8 mouse cellular contexts compared by ENCODE assay signal in genomic region chr3:95676745-95677419, GRCm38 (mm10). TPM values are rescaled to one million over a fixed set of nuclear protein-coding genes. Genes with fewer than 3 reads are reported as not detected.
DNase-seq lines count a peak whose midpoint lies in the region; ATAC-seq and TF ChIP-seq lines count a peak whose summit lies in the region.

No protein-coding gene starts in this region.

- TF ChIP-seq CTCF in MEL (IDR thresholded peaks at IDR 0.05 in 2 of 3, conservative IDR thresholded peaks at IDR 0.05 in 1 of 3; ENCODE audit: control insufficient read depth in 1 of 3, insufficient read depth in 1 of 3, low read depth in 2 of 3, low read length in 3 of 3, poor library complexity in 1 of 3, severe bottlenecking in 1 of 3) = peak in 2 of 3 experiments; percentile 97 to 100; a peak in 4 of 6 replicates

- H3K9ac ChIP-seq in MEL (ENCODE audit: control insufficient read depth, low read depth, low read length, poor library complexity, severe bottlenecking) = peak overlapping the region; percentile 8; the same call in 1 of the 2 replicates

- H3K79me2 ChIP-seq in MEL (ENCODE audit: control insufficient read depth, insufficient read depth, low read length, poor library complexity) = peaks cover 13% of the 10 kb centered on the region

- H3K27ac ChIP-seq in MEL (ENCODE audit: control insufficient read depth, low read depth, low read length) = peak overlapping the region; percentile 2; the same call in 1 of the 2 replicates
- H3K27ac ChIP-seq in heart, embryonic 10.5 days = peak overlapping the region; percentile 93

- TF ChIP-seq RAD21 in MEL (IDR thresholded peaks at IDR 0.05; ENCODE audit: low read depth, low read length) = peak; percentile 17

- peak; percentile 75 for DNase-seq in 416B (ENCODE audit: low read depth)
- peak; percentile 78 for DNase-seq in MEL (ENCODE audit: low read depth, low spot score)
- peak; percentile 68 to 87 for DNase-seq in cerebellum, postnatal 14 days
- DNase-seq in heart, embryonic 10.5 days (ENCODE audit: low spot score) = peak; percentile 92
- DNase-seq in layer of hippocampus, adult 18-20 months (ENCODE audit: low spot score in 2 of 2) = peak; percentile 35 to 56
- DNase-seq in lung, postnatal 25 days (ENCODE audit: low spot score) = peak; percentile 88
- peak; percentile 57 to 71 for DNase-seq in spleen, adult 18-20 months

- H3K4me1 ChIP-seq in MEL (ENCODE audit: control insufficient read depth in 1 of 2, insufficient read depth in 2 of 2, low read length in 2 of 2) = peaks cover 36 to 51% of the 10 kb centered on the region in 2 experiments
- H3K4me1 ChIP-seq in heart, embryonic 10.5 days = peaks cover 86% of the 10 kb centered on the region

- no peak overlapping the region for H3K4me3 ChIP-seq in MEL (ENCODE audit: control insufficient read depth in 1 of 2, insufficient read depth in 1 of 2, low read depth in 2 of 2, low read length in 2 of 2)
- H3K4me3 ChIP-seq in heart, embryonic 10.5 days = no peak overlapping the region

- WGBS in heart, embryonic 10.5 days = 54% methylated on average over 15 of the region's 15 CpGs

- no peak for ATAC-seq in activated CD4-positive, CD25-positive, alpha-beta regulatory T cell, adult 4 months

- peak; percentile 49 to 59 for TF ChIP-seq EP300 in MEL (IDR thresholded peaks at IDR 0.05; ENCODE audit: low read depth in 1 of 2, low read length in 2 of 2)

- H3K36me3 ChIP-seq in MEL (ENCODE audit: control insufficient read depth in 1 of 2, insufficient read depth in 2 of 2, low read length in 2 of 2) = peaks cover 0 to 42% of the 10 kb centered on the region in 2 experiments; a peak in 2 of 4 replicates
- H3K36me3 ChIP-seq in heart, embryonic 10.5 days = peaks cover 7% of the 10 kb centered on the region; the same call in 1 of the 2 replicates

- H3K9me3 ChIP-seq in MEL (replicated peaks; ENCODE audit: insufficient read depth, low read length) = no peaks in the 10 kb centered on the region
- no peaks in the 10 kb centered on the region for H3K9me3 ChIP-seq in heart, embryonic 10.5 days

- no peak for TF ChIP-seq POLR2A in MEL (IDR thresholded peaks at IDR 0.05; ENCODE audit: control insufficient read depth in 1 of 2, insufficient read depth in 1 of 2, low read depth in 1 of 2, low read length in 2 of 2, poor library complexity in 1 of 2)

- H3K27me3 ChIP-seq in MEL (ENCODE audit: control insufficient read depth in 1 of 2, insufficient read depth in 2 of 2, low read length in 2 of 2) = no peaks in the 10 kb centered on the region
- H3K27me3 ChIP-seq in heart, embryonic 10.5 days (ENCODE audit: insufficient read depth, poor library complexity, severe bottlenecking) = no peaks in the 10 kb centered on the region

TF ChIP-seq in MEL, 35 proteins besides CTCF, POLR2A, EP300 and RAD21:
- TF ChIP-seq SIN3A (IDR thresholded peaks at IDR 0.05; ENCODE audit: low read length) = peak; percentile 52
- no peak for TF ChIP-seq MAFK (IDR thresholded peaks at IDR 0.05; ENCODE audit: borderline replicate concordance, low read depth, low read length)
- peak; percentile 42; the same call in 1 of the 2 replicates for TF ChIP-seq MAX (IDR thresholded peaks at IDR 0.05; ENCODE audit: low read length)
- no peak for TF ChIP-seq TBP (IDR thresholded peaks at IDR 0.05; ENCODE audit: low read depth, low read length)
- 0 out of 2 replicates have a peak, but pooled peaks have one; percentile 14 for TF ChIP-seq MYB (IDR thresholded peaks at IDR 0.05; ENCODE audit: low read depth, low read length)
- TF ChIP-seq ZC3H11A (IDR thresholded peaks at IDR 0.05; ENCODE audit: low read depth, low read length) = peak; percentile 30; the same call in 1 of the 2 replicates
- peak; percentile 77; the same call in 1 of the 2 replicates for TF ChIP-seq POLR2AphosphoS5 (IDR thresholded peaks at IDR 0.05; ENCODE audit: borderline replicate concordance, low read depth, low read length)
- peak; percentile 55 for TF ChIP-seq MXI1 (IDR thresholded peaks at IDR 0.05; ENCODE audit: low read depth, low read length)
- 0 out of 2 replicates have a peak, but pooled peaks have one; percentile 7 for TF ChIP-seq ELF1 (IDR thresholded peaks at IDR 0.05; ENCODE audit: low read depth, low read length)
- peak; percentile 30; the same call in 1 of the 2 replicates for TF ChIP-seq RCOR1 (IDR thresholded peaks at IDR 0.05; ENCODE audit: low read depth, low read length)
- TF ChIP-seq CHD1 (IDR thresholded peaks at IDR 0.05; ENCODE audit: low read depth, low read length) = no peak
- peak; percentile 72 for TF ChIP-seq SMC3 (IDR thresholded peaks at IDR 0.05; ENCODE audit: low read depth, low read length)
- no peak for TF ChIP-seq TAL1 (IDR thresholded peaks at IDR 0.05; ENCODE audit: low read length)
- TF ChIP-seq ETS1 (IDR thresholded peaks at IDR 0.05; ENCODE audit: low read depth, low read length) = peak; percentile 33; the same call in 1 of the 2 replicates
- peak; percentile 55; the same call in 1 of the 2 replicates for TF ChIP-seq UBTF (IDR thresholded peaks at IDR 0.05; ENCODE audit: borderline replicate concordance, insufficient read depth, low read depth, low read length)
- TF ChIP-seq GATA1 (IDR thresholded peaks at IDR 0.05; ENCODE audit: low read depth, low read length) = peak; percentile 25; the same call in 1 of the 2 replicates
- peak; percentile 35; the same call in 1 of the 2 replicates for TF ChIP-seq POLR2AphosphoS2 (IDR thresholded peaks at IDR 0.05; ENCODE audit: low read length)

RNA-seq across cellular contexts. Expression of gene Adamtsl4, which starts 10.8 kb away (rescaled TPM):
- total RNA-seq in MEL (2012; rRNA removed) = 0.03 and 0.27 TPM in 2 replicates
- polyA plus RNA-seq in MEL (2012; ENCODE audit: insufficient read depth in 1 of 2, insufficient read length in 2 of 2, low read depth in 1 of 2, low replicate concordance in 2 of 2, missing spikeins in 1 of 2) = under 1 TPM in 1 of 2 experiments, not detected in 1; 0.88 TPM
- polyA plus RNA-seq in heart, embryonic 10.5 days (2016; fragmentation: Nextera tagmentation; extraction: Ambion mirVana) = 4.2 and 5.7 TPM in 2 replicates
- total RNA-seq in layer of hippocampus, adult 18-20 months (2021) = 1 to 10 TPM; 7.1 to 7.4 TPM
- polyA plus RNA-seq in activated CD4-positive, CD25-positive, alpha-beta regulatory T cell, adult 4 months (2017; shearing (Covaris generic)) = 1 to 10 TPM; 3.2 to 3.5 TPM

RNA-seq across cellular contexts. Expression of gene Mcl1, which starts 18.3 kb away (rescaled TPM):
- total RNA-seq in MEL (2012; rRNA removed) = 140 and 142 TPM in 2 replicates
- polyA plus RNA-seq in MEL (2012; ENCODE audit: insufficient read depth in 1 of 2, insufficient read length in 2 of 2, low read depth in 1 of 2, low replicate concordance in 2 of 2, missing spikeins in 1 of 2) = 100 to 1,000 TPM; 156 to 211 TPM
- 37.7 and 50.2 TPM in 2 replicates for polyA plus RNA-seq in heart, embryonic 10.5 days (2016; fragmentation: Nextera tagmentation; extraction: Ambion mirVana)
- 10 to 100 TPM; 56.9 to 62.7 TPM for total RNA-seq in layer of hippocampus, adult 18-20 months (2021)
- 10 to 100 TPM; 62.9 to 76.7 TPM for polyA plus RNA-seq in activated CD4-positive, CD25-positive, alpha-beta regulatory T cell, adult 4 months (2017; shearing (Covaris generic))

RNA-seq across cellular contexts. Expression of gene Ensa, which starts 52.1 kb away (rescaled TPM):
- total RNA-seq in MEL (2012; rRNA removed) = 68.5 and 85.2 TPM in 2 replicates
- polyA plus RNA-seq in MEL (2012; ENCODE audit: insufficient read depth in 1 of 2, insufficient read length in 2 of 2, low read depth in 1 of 2, low replicate concordance in 2 of 2, missing spikeins in 1 of 2) = 10 to 100 TPM in 1 of 2 experiments, not detected in 1; 90.5 TPM
- polyA plus RNA-seq in heart, embryonic 10.5 days (2016; fragmentation: Nextera tagmentation; extraction: Ambion mirVana) = 59.3 and 67.2 TPM in 2 replicates
- total RNA-seq in layer of hippocampus, adult 18-20 months (2021) = 100 to 1,000 TPM; 322 to 323 TPM
- polyA plus RNA-seq in activated CD4-positive, CD25-positive, alpha-beta regulatory T cell, adult 4 months (2017; shearing (Covaris generic)) = 10 to 100 TPM; 67.7 to 82.4 TPM
